Mouse (Mus musculus): ENCODE measurements around the gene Atpaf1.

GRCm38 (mm10) chr4:115848990-115849677, 64.5 kb downstream of the Atpaf1 start:
- peak; percentile 25 for TF ChIP-seq CTCF (IDR thresholded peaks at IDR 0.05; ENCODE audit: low read depth)
- peak; percentile 99 for TF ChIP-seq EP300 (IDR thresholded peaks at IDR 0.05; ENCODE audit: low read depth)
